Mouse (Mus musculus) cerebellum, adult 18-20 months (tissue): ENCODE results near the gene Hs3st4.

Source experiments
- DNase-seq, 2 experiments: peaks; one replicate each; pipeline ENCODE4 v3.0.0; 2021

The Hs3st4 gene

GRCm38 (mm10) chr7:123982461-123983038 lies at the start of gene Hs3st4:
TSS of gene Hs3st4 (plus strand) at chr7:123982869.
- no peak for DNase-seq

DNA sequence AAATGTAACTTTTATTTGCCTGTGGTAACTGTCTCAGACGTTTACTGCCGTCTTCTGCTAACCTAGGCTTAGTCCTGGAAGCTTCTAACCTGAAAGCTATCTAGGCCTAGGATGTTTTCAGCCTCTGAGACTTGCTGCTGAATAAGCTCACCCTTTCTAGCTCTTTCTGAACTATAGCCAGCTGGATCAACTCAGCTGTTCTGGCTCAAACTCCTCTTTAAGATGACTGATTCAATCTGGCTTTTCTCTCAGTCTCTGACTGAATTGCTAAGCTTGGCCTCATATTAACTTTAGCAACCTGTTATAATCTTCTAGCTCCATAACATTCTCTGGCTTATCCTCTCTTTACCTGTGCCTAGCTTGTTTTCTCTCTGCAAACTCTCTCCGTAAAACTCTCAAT lies 35.8 kb upstream of the Hs3st4 start:
- DNase-seq = no peak

DNA sequence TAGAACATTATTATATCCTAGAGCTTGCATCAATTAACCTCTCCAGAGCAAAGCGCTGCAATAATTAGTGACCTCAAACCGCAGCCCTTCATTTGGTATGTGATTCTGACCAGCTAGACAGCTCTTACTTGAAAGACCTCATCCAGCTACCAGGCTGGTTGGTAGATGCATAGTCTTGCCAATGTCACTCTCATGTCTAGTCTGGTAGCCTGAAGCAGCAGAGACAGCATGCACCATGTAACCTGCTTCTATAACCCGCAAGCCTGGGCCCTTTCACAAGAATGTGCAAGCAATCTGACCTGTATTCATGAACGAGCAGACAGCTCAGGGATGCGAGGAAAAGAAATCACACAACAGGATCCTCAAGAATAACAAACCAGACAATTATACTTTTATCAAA lies 19.6 kb upstream of the Hs3st4 start:
- no peak for DNase-seq

DNA sequence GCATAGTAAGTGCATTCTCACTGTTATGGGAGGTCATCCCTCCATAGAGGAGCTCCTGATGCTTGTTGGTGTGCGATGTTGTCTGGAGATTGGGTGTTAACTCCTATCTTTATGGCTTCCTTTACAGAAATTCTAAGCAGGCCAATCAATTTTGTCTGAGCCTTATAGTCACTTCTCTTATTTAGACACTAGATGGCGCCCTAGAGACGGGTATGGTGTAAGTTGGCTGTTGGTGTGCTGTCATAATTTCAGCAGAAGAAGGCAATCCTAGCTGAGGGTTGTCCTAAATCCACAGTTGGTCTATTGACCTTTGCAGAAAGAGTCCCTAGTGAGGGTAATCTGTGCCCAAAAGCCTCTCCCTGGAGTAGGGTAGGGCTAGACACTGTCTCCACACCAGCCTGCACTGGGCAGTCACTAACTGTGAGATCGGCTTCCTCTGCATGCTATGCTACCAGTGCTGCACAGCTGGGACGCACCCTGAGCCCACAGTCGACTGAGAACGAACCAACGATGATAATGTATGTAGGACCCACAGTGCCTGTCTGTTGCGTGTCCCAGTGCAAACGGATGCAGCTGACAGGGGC lies 18.0 kb upstream of the Hs3st4 start:
- DNase-seq = no peak

GRCm38 (mm10) chr7:123965515-123965914 lies 17.2 kb upstream of the Hs3st4 start:
- DNase-seq = no peak

DNA sequence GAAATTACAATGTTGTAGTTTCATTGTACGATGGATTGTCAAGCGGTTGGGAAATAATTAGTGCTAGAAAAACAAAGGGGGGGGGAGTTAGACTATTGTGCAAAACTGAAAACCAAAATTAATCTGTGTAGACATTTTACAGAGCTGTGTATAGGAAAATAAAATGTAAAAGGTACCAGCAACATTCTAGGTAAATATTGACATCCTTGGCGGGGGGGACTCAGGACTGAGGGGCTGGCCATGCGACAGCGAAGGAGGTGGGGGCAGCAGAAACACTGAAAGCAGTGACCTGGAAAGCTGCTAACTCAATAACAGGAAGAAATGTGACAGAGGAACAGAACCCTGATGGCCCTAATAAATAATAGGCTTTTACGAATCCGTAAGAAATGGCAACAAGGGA lies 7.2 kb upstream of the Hs3st4 start:
- DNase-seq = no peak

DNA sequence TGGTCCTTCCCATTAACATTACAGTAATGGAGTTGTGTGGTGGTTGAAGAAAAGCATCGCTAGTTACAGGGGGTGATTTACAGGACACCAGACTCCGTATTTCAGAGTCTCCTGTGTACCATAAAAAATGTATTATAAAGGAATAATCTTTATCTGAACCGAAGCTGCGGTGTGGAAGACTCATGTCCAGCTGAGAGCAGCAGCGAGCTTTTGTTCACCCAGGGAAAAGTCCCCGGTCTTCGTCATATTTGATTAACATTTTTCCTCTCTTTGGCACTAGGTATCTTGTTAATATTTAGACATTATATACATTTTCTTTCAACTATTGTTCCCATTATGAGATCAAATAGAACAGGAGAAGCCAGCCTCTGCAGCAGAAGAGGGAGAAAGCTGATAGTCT lies 1.2 kb upstream of the Hs3st4 start:
- DNase-seq = no peak

DNA sequence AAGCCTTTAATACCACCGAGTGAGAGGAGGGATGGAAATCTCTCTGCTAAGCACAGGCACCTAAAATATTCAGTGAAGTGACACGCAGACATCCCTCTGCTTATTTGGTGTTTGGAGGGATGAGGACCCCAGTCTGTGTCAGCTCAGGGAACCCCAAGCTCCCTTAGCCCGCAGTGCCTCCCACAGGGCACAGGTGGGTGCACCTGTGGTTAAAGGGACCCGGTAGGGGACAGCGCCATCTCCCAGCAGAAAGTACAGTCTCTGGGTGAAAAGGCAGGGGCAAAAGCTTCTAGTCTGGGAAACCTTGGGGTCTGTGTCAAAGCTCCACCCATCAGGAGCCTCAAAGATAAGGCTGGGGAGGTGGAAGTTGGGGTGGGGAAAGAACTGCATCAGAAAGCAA lies 659 bp upstream of the Hs3st4 start:
- DNase-seq = no peak

DNA sequence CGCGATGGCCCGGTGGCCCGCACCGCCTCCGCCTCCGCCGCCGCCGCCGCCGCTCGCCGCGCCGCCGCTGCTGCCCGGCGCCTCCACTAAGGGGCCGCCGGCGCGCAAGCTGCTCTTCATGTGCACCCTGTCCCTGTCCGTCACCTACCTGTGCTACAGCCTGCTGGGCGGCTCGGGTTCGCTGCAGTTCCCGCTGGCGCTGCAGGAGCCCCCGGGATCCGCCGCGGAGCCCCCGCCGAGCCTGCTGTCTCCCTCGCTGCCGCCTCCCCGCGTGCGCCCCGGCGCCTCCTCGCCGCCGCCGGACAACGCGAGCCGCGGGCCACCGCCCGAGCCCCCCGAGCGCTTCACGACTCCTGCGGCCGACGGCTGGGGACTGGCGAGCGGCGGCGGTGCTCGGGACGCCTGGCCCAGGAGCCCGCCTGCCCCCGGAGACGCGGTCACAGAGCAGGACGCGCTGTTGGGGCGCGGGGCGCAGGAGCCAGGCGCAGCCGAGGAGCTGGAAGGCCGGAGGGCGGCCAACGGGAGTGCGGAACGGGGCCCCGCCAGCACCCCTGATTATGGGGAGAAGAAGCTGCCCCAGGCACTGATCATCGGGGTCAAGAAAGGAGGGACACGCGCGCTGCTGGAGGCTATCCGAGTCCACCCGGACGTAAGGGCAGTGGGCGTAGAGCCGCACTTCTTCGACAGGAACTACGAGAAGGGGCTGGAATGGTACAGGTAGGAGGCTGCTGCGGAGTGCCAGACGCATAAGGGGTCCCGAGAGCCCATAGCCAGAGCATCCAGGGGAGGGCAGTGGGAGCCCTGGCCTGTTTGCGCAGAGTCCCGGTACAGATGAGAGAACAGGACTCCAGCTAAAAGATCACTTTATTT lies 743 bp downstream of the Hs3st4 start:
- no peak for DNase-seq

DNA sequence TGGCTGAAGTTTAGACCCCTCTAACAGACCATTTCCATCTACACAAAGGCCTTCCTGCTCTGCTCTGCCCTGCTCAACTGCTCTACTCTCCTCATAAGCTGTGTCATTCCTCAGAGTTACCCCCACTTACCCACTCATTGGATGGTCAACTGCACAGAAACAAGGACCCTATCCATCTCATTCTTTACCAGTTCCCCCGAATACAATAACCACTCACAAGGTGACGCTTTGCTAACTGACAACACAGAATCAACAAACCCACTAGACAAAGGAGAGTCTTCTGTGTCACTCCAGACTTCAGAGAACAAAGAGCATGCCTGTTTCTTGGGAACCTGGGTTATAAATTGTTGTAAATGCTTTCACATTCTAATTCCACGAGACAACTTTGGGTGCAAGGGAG lies 9.5 kb downstream of the Hs3st4 start:
- DNase-seq = no peak

DNA sequence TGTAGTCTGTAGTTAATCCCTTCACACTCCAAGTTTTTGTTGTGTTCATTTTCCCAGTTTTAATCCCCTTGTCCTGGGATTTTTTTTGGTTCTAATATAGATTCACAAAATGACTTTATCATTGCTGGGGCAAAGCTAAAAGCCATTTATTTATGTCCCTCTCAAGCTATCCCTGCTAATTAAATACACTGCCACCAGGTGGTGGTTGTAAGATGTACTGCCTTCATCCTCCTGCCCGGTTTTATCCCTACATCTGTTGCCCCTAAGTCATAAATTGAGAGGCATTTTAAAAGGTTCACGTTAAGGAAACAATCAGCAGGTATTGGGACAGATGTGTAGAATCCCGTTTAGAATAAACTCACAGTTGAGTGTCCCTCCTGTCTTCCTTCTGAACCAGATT lies 14.6 kb downstream of the Hs3st4 start:
- DNase-seq = no peak

DNA sequence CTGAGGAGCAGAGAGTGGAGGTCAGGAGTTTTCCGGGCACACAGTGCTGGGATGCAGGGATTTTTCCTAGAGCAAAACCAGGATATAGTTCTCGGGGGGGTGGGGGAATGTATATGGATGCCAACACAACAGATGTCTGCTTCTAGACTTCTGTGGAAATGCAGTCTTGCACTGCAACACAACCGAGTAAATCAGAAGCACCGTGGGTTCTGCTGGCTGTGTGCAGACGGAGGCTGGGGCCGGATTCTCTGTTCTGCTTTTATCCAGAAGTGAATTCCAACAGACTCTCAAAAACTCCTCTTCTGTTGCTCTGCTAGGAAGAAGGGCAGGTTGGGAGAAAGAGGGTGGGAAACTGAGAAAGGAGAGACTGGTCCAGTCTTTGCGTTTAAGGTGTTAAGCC lies 15.9 kb downstream of the Hs3st4 start:
- no peak for DNase-seq

DNA sequence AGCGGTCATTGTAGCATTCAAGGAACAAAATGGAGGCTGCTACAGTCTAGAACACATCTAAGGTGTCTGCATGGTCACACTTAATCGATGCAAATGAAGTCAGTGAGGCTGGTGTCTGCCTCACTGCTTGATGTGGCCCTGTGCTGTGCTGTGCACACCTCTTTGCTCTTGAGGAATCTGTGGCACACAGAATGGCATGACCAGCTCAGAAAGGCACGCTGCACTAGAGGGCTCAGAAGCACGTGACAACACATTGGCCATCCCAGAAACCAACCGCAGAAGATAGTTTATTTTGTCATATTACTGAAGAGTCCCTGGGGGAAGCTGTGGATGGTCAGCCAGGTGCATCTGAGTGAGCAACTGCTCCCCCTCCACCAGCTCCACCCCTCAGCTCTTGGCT lies 44.2 kb downstream of the Hs3st4 start:
- DNase-seq = no peak

DNA sequence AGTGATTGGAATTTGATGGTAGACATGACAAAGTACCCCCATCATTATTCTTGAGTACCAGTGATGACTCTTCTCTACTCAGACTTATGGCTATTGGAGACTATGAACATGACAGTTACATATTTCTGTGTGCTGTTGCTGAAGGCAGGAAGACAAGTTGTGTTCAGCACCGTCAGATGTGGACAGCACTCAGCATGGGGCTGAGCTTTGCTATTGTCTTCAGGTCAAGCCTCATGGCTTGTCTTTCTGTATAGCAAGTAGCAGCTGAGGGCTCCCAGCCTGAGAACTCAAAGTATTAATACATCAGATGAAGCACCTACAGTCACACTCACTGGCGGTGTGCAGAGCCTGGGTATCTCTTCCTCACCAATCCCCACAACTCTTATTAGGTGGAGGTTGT lies 49.6 kb downstream of the Hs3st4 start:
- no peak for DNase-seq

DNA sequence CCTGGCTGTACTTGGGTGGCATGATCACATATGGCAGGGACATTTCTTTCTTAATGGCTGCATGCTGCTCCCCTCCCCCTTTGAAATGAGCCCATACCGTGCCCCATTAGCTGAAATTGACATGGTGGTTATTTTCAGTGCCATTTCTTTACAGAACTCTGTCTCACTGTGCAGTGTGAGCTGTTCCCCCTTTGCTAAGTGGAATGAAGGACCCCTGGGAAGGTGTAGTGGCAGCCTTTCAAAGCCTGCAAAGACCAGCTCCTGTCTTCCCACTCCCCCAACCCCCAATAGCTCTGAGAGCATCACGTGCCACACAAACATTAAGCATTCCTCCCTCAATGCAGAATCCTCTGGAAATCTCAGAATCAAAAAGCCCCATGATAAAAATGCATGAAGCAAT lies 50.7 kb downstream of the Hs3st4 start:
- DNase-seq = no peak

- DNase-seq = no peak
These were observed 54.6 kb downstream of the Hs3st4 start for GRCm38 (mm10) chr7:124037281-124037700.

DNA sequence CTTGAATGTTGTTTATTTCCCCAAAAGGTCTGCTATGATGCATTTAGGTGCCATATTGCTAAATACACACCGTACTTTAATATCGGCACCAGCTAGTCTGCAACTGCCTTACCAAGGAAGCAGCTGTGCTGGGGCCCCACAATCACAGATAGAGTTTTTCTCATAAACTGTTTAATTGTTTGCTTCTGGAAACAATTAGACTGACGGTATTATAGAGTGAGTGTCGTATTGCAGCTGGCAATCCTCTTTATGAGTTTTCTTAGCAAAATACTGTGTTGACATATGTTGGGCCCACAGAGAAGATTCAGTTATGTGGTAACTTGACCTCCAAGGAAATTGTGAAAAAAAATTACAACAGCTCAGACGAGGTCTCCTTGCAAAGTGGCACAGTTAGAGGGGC lies 56.5 kb downstream of the Hs3st4 start:
- DNase-seq = no peak

- DNase-seq = no peak
These were observed 64.7 kb downstream of the Hs3st4 start for GRCm38 (mm10) chr7:124047382-124047781.

DNA sequence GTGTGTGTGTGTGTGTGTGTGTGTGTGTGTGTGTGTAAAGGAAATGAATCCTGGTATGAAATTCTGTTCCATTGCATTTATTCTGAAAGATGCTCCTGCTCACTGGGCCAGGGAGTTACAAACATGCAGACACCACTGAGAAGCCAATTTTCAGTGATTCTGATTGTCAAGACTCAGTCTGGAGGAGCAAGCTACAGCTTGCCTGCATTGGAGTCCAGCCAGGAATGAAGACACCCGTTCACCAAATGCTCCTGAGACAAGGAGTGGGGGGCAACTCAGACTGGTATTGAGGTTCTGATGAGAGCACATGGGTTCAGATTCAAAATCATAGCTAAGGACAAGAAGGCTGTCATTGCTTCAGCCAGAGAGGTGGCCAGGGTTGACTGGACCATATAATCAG lies 66.3 kb downstream of the Hs3st4 start:
- DNase-seq = no peak

DNA sequence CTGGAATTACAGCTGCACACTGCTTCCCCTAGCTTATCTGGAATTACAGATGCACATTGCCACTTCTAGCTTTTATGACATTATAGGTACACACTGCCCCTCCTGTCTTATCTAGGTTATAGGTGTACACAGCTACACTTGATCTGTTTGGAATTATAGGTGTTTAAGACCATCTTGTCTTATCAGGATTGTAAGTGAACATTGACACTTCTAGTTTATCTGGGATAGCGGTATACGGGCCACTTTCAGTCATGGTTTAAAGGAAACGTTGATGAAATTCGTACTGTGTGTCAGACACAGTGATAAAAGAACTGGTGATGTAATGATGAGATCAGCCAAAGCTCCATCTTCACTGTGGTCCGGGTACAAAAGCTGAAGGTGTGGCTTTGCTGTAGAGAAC lies 67.8 kb downstream of the Hs3st4 start:
- no peak for DNase-seq

DNA sequence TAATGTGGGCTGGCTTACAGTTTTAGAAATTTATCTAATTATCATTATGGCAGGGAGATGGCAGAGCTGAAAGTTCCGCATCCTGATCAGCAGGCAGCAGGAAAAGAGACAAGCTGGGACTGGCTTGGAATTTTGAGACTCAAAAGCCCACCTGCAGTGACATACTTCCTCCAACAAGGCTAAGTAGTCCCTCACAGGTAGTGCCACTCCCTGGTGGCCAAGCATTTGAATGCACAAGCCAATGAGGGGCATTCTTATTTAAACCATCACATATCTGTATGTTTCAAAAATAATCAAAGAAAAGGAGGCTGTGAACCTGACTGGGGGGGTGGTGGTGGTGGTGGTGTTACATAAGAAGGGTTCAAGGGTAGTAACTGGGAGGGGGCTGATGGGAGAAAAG lies 101.1 kb downstream of the Hs3st4 start:
- DNase-seq = no peak

GRCm38 (mm10) chr7:124129019-124129418 lies 146.3 kb downstream of the Hs3st4 start:
- DNase-seq = peak; percentile 12 to 48

DNA sequence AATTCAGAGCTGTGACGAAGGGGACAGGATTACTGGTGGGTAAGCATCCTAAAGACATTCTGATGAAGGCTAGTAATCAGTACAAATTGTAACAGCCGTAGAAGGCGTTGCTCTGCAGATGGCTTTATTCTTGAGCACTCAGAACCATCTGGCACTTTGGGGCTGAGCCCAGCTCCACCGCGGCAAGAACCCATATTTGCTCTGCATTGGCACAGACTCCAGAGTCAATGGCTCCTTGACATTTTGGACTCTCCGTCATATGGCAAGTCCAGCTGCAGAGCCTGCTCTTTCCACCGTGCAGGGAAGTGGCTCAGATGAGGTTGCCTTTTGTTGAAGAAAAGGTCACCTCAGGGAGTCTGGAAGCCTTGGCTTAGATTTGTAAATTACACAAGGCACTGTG lies 148.6 kb downstream of the Hs3st4 start:
- peak; percentile 92 to 93 for DNase-seq

- no peak for DNase-seq
These were observed 153.5 kb downstream of the Hs3st4 start for GRCm38 (mm10) chr7:124136133-124136532.
